Mouse (Mus musculus) ES-E14 (cell line): ENCODE measurements around the gene Gpatch8.

Experiments
- HCFC1 ChIP-seq: IDR thresholded peaks from 2 replicates; pipeline ENCODE4 v1.6.1; 2012; ENCODE audit warnings: low read length, inconsistent platforms, borderline replicate concordance; ENCODE audit not compliant: insufficient read depth
- MAFK ChIP-seq: IDR thresholded peaks from 2 replicates; pipeline ENCODE4 v1.6.1; 2014; ENCODE audit warnings: mild to moderate bottlenecking, low read depth, low read length, inconsistent platforms; ENCODE audit not compliant: insufficient read depth

GRCm38 (mm10) chr11:102496206-102496605 is 60.0 kb downstream of the Gpatch8 start:
- TF ChIP-seq HCFC1 (no peak), MAFK (no peak)
